In the genomic region with DNA sequence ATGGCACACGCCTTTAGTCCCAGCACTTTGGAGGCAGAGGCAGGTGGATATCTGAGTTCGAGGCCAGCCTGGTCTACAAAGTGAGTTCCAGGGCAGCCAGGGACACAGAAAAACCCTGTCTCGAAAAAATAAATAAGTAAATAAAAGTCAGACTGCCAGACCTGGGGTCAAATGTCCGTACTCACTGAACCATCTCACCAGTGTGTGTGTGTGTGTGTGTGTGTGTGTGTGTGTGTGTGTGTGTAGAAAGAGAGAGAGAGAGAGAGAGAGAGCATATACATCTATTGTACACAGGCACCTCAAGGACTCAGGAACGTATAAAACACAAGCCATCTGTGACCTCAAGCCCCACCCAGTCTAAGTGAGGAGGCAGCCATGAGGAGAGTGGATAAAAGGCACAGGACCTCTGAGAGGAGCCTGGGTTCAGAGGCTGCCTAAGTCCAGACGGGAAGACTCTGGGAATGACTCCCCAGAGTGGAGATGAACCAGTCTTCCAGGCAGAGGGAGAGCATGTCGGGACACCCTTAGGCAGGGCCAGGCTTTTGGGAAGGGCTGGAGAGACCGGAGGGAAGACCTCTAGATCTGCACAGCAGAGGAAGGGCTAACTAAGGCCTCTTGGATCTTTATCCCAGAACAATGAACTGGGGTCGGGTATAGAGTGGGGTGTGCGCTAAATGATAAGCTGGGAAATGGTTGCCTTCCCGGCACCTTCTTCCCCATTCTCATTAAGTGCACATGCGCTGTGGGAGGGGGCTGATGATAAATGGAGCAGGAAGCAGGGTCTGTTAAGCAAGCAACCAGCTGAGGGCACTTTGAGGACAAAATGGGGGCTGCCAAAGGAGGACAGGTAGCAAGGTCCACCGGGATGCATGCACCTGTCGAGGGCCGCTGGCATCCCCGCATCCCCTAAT, we compare ENCODE assay signal across 9 mouse cellular contexts. TPM values are rescaled to one million over a fixed set of nuclear protein-coding genes. Genes with fewer than 3 reads are reported as not detected.
A peak's percentile ranks its signal among the peaks of the same experiment; 100 is the strongest.
DNase-seq lines count a peak whose midpoint lies in the region; ATAC-seq lines count a peak whose summit lies in the region.
"Had no signal": no experiment of that assay in that cellular context is flagged by ENCODE, and none has a peak within 500 bp of the region (broad histone marks: within the 10 kb centered on the region; RNA-seq: fewer than 3 reads in every experiment).

No protein-coding gene starts in this region.

- no peaks in the 10 kb centered on the region for H3K27me3 ChIP-seq in lung, embryonic 15.5 days
- H3K27me3 ChIP-seq in hindbrain, embryonic 12.5 days: no peaks in the 10 kb centered on the region
- H3K27me3 ChIP-seq in limb, embryonic 11.5 days (ENCODE audit: control insufficient read depth, insufficient read depth, low read length): no peaks in the 10 kb centered on the region
- H3K27me3 ChIP-seq in stomach, embryonic 14.5 days (ENCODE audit: control insufficient read depth, insufficient read depth, low read length): no peaks in the 10 kb centered on the region

- peaks cover 7% of the 10 kb centered on the region for H3K4me1 ChIP-seq in lung, embryonic 15.5 days
- H3K4me1 ChIP-seq in hindbrain, embryonic 12.5 days: peaks cover 16% of the 10 kb centered on the region
- peaks cover 6% of the 10 kb centered on the region for H3K4me1 ChIP-seq in limb, embryonic 11.5 days (ENCODE audit: control insufficient read depth, insufficient read depth, low read length)
- H3K4me1 ChIP-seq in stomach, embryonic 14.5 days (ENCODE audit: control insufficient read depth, insufficient read depth, low read length): peaks cover 10% of the 10 kb centered on the region; the same call in 1 of the 2 replicates

- peak overlapping the region; percentile 46 for H3K4me2 ChIP-seq in lung, embryonic 15.5 days
- peak overlapping the region; percentile 47 for H3K4me2 ChIP-seq in hindbrain, embryonic 12.5 days (replicated peaks)
- peak overlapping the region; percentile 48 for H3K4me2 ChIP-seq in limb, embryonic 11.5 days (ENCODE audit: low read depth, severe bottlenecking)
- peak overlapping the region; percentile 44 for H3K4me2 ChIP-seq in stomach, embryonic 14.5 days (replicated peaks; ENCODE audit: low read depth, low read length)

- WGBS in lung, embryonic 15.5 days: 27% methylated on average over 16 of the region's 16 CpGs
- 29% methylated on average over 16 of the region's 16 CpGs for WGBS in hindbrain, embryonic 12.5 days
- WGBS in limb, embryonic 11.5 days: 33% methylated on average over 16 of the region's 16 CpGs
- 24% methylated on average over 16 of the region's 16 CpGs for WGBS in stomach, embryonic 14.5 days

- no peak for DNase-seq in lung, postnatal 10 days
- DNase-seq in limb, embryonic 11.5 days (ENCODE audit: low spot score): peak; percentile 32
- no peak for DNase-seq in thymus, postnatal 14 days
- DNase-seq in cerebellum, postnatal 36 days: no peak
- no peak for DNase-seq in left cerebral cortex, postnatal 10 days (ENCODE audit: extremely low spot score in 1 of 2, low spot score in 2 of 2)

- no peak for ATAC-seq in lung, embryonic 15.5 days (ENCODE audit: borderline replicate concordance, extremely low read depth, low FRiP score, low TSS enrichment)
- ATAC-seq in hindbrain, embryonic 12.5 days (ENCODE audit: low FRiP score): peak; percentile 68
- ATAC-seq in limb, embryonic 11.5 days (ENCODE audit: insufficient number of reproducible peaks, low FRiP score, low TSS enrichment, low read depth): peak; percentile 27
- ATAC-seq in stomach, embryonic 14.5 days (ENCODE audit: insufficient number of reproducible peaks, insufficient read depth, low FRiP score, low read depth): peak; percentile 15; the same call in 1 of the 2 replicates

- H3K4me3 ChIP-seq in lung, embryonic 15.5 days: peak overlapping the region; percentile 16; the same call in 1 of the 2 replicates
- H3K4me3 ChIP-seq in hindbrain, embryonic 12.5 days: peak overlapping the region; percentile 7
- H3K4me3 ChIP-seq in limb, embryonic 11.5 days (ENCODE audit: low read depth, low read length): no peak overlapping the region
- H3K4me3 ChIP-seq in stomach, embryonic 14.5 days (ENCODE audit: low read depth, low read length): no peak overlapping the region
- H3K4me3 ChIP-seq: erythroblast, embryonic 14.5 days had no signal

- H3K9me3 ChIP-seq in lung, embryonic 15.5 days: no peaks in the 10 kb centered on the region
- H3K9me3 ChIP-seq in hindbrain, embryonic 12.5 days (replicated peaks): no peaks in the 10 kb centered on the region
- no peaks in the 10 kb centered on the region for H3K9me3 ChIP-seq in limb, embryonic 11.5 days (ENCODE audit: control insufficient read depth, low read length)
- H3K9me3 ChIP-seq in stomach, embryonic 14.5 days (ENCODE audit: control insufficient read depth, low read depth, low read length): no peaks in the 10 kb centered on the region

- H3K36me3 ChIP-seq in lung, embryonic 15.5 days: no peaks in the 10 kb centered on the region
- H3K36me3 ChIP-seq in hindbrain, embryonic 12.5 days: no peaks in the 10 kb centered on the region
- H3K36me3 ChIP-seq in limb, embryonic 11.5 days (ENCODE audit: control insufficient read depth, insufficient read depth, low read length): no peaks in the 10 kb centered on the region
- no peaks in the 10 kb centered on the region for H3K36me3 ChIP-seq in stomach, embryonic 14.5 days (ENCODE audit: control insufficient read depth, insufficient read depth, low read length)

- no peak overlapping the region for H3K9ac ChIP-seq in lung, embryonic 15.5 days
- H3K9ac ChIP-seq in hindbrain, embryonic 12.5 days: 0 out of 2 replicates have a peak overlapping the region, but pooled peaks have one; percentile 27
- peak overlapping the region; percentile 18 for H3K9ac ChIP-seq in limb, embryonic 11.5 days (ENCODE audit: low read length)
- H3K9ac ChIP-seq in stomach, embryonic 14.5 days (replicated peaks; ENCODE audit: low read depth, low read length): no peak overlapping the region

- no peak overlapping the region for H3K27ac ChIP-seq in lung, embryonic 15.5 days
- peak overlapping the region; percentile 87 for H3K27ac ChIP-seq in hindbrain, embryonic 12.5 days
- H3K27ac ChIP-seq in limb, embryonic 11.5 days (replicated peaks; ENCODE audit: low read depth, low read length): peak overlapping the region; percentile 5; the same call in 1 of the 2 replicates
- peak overlapping the region; percentile 66; the same call in 1 of the 2 replicates for H3K27ac ChIP-seq in stomach, embryonic 14.5 days (ENCODE audit: low read length)

- intact Hi-C loops in left cerebral cortex, postnatal 10 days (cut with DNase I): loop anchor here (10.0 kb wide), 2 partner anchors 365 to 475 kb away; a partner anchor contains a TSS

RNA-seq across cellular contexts. Expression of a gene that starts 28.4 kb away (rescaled TPM):
- polyA plus RNA-seq in lung, embryonic 15.5 days (2015; fragmentation: Nextera tagmentation; extraction: Ambion mirVana): 3.7 and 5.0 TPM in 2 replicates
- 2.0 and 2.2 TPM in 2 replicates for polyA plus RNA-seq in hindbrain, embryonic 12.5 days (2016; fragmentation: Nextera tagmentation; extraction: Ambion mirVana)
- polyA plus RNA-seq in limb, embryonic 11.5 days (2014; fragmentation: Nextera tagmentation; extraction: Ambion mirVana): 2.8 and 3.3 TPM in 2 replicates
- polyA plus RNA-seq in stomach, embryonic 14.5 days (2014; fragmentation: Nextera tagmentation; extraction: Ambion mirVana): 2.6 and 3.1 TPM in 2 replicates
- 1 to 10 TPM; 2.7 to 2.8 TPM for total RNA-seq in left cerebral cortex, postnatal 10 days (2021)

Comparison
In these comparisons a context has a peak if more than half of its experiments do, and no peak if none do; other contexts are left out.
1. H3K4me3 ChIP-seq: peak in lung, embryonic 15.5 days (single experiment) and hindbrain, embryonic 12.5 days (single experiment); none in limb, embryonic 11.5 days (single experiment) and stomach, embryonic 14.5 days (single experiment).
2. H3K9ac ChIP-seq: peak in hindbrain, embryonic 12.5 days (single experiment) and limb, embryonic 11.5 days (single experiment); none in lung, embryonic 15.5 days (single experiment) and stomach, embryonic 14.5 days (single experiment).
3. Peak in every context shown above with its lines, with median percentiles within 50 percentile points of each other: H3K4me2 ChIP-seq.